8 mouse cellular contexts compared by ENCODE assay signal in genomic region chr3:95892066-95893052, GRCm38 (mm10). TPM values are rescaled to one million over a fixed set of nuclear protein-coding genes. Genes with fewer than 3 reads are reported as not detected.
DNase-seq lines count a peak whose midpoint lies in the region; ATAC-seq and TF ChIP-seq lines count a peak whose summit lies in the region.
"Had no signal": no experiment of that assay in that cellular context is flagged by ENCODE, and none has a peak within 500 bp of the region (broad histone marks: within the 10 kb centered on the region; RNA-seq: fewer than 3 reads in every experiment).

No protein-coding gene starts in this region.

- peak overlapping the region; percentile 47; the same call in 1 of the 2 replicates for H3K27ac ChIP-seq in hindbrain, embryonic 11.5 days (ENCODE audit: low read depth, low read length)
- H3K27ac ChIP-seq in lung, embryonic 16.5 days (ENCODE audit: low read length), result peak overlapping the region; percentile 92

- H3ac ChIP-seq in C2C12 (ENCODE audit: control insufficient read depth, insufficient read length, low read depth), result peak overlapping the region; percentile 21

- peak overlapping the region; percentile 31; the same call in 1 of the 2 replicates for H3K9ac ChIP-seq in hindbrain, embryonic 11.5 days (ENCODE audit: low read depth, low read length)
- peak overlapping the region; percentile 44 for H3K9ac ChIP-seq in lung, embryonic 16.5 days (ENCODE audit: low read length)

- no peaks in the 10 kb centered on the region for H3K27me3 ChIP-seq in C2C12 (ENCODE audit: control insufficient read depth, insufficient read depth, insufficient read length)
- H3K27me3 ChIP-seq in hindbrain, embryonic 11.5 days (ENCODE audit: control insufficient read depth, insufficient read depth, low read length), result no peaks in the 10 kb centered on the region
- no peaks in the 10 kb centered on the region for H3K27me3 ChIP-seq in lung, embryonic 16.5 days (ENCODE audit: control insufficient read depth, insufficient read depth, low read depth, low read length)

- H3K4me3 ChIP-seq in C2C12 (ENCODE audit: insufficient read depth, poor library complexity, severe bottlenecking), result no peak overlapping the region
- H3K4me3 ChIP-seq in hindbrain, embryonic 11.5 days (ENCODE audit: low read depth, low read length), result no peak overlapping the region
- peak overlapping the region; percentile 44 for H3K4me3 ChIP-seq in lung, embryonic 16.5 days (ENCODE audit: low read length)

- peaks cover 15% of the 10 kb centered on the region for H3K79me3 ChIP-seq in C2C12 (ENCODE audit: low read depth)

- H3K79me2 ChIP-seq in C2C12 (ENCODE audit: control insufficient read depth, insufficient read depth), result peaks cover 22% of the 10 kb centered on the region

- no peaks in the 10 kb centered on the region for H3K9me3 ChIP-seq in hindbrain, embryonic 11.5 days (ENCODE audit: control insufficient read depth, low read length)
- H3K9me3 ChIP-seq in lung, embryonic 16.5 days (ENCODE audit: control insufficient read depth, low read length), result no peaks in the 10 kb centered on the region

- DNase-seq in 416B (ENCODE audit: low read depth), result peak; percentile 31
- DNase-seq in hindbrain, embryonic 11.5 days (ENCODE audit: low spot score), result no peak
- no peak for DNase-seq in ovary, postnatal 10 days (ENCODE audit: low spot score)
- DNase-seq in adrenal gland, postnatal 4 days (ENCODE audit: low spot score in 2 of 2), result no peak
- DNase-seq in kidney, postnatal 25 days, result no peak

- no peak overlapping the region for H3K4me2 ChIP-seq in hindbrain, embryonic 11.5 days (replicated peaks; ENCODE audit: low read depth, low read length)
- H3K4me2 ChIP-seq in lung, embryonic 16.5 days (ENCODE audit: low read depth, low read length), result peak overlapping the region; percentile 60

- no peaks in the 10 kb centered on the region for H3K4me1 ChIP-seq in hindbrain, embryonic 11.5 days (replicated peaks; ENCODE audit: control insufficient read depth, insufficient read depth, low read length)
- H3K4me1 ChIP-seq in lung, embryonic 16.5 days (replicated peaks; ENCODE audit: control insufficient read depth, insufficient read depth, low read length), result peaks cover 22% of the 10 kb centered on the region

- WGBS in hindbrain, embryonic 11.5 days, result 39% methylated on average over 11 of the region's 11 CpGs
- 27% methylated on average over 11 of the region's 11 CpGs for WGBS in lung, embryonic 16.5 days

- TF ChIP-seq CTCF in C2C12 (IDR thresholded peaks at IDR 0.05; ENCODE audit: control insufficient read depth, insufficient read depth, insufficient read length), result no peak

- H3K36me3 ChIP-seq in C2C12 (ENCODE audit: control insufficient read depth, insufficient read depth), result no peaks in the 10 kb centered on the region
- no peaks in the 10 kb centered on the region for H3K36me3 ChIP-seq in hindbrain, embryonic 11.5 days (ENCODE audit: control insufficient read depth, insufficient read depth, low read length)
- H3K36me3 ChIP-seq in lung, embryonic 16.5 days (ENCODE audit: control insufficient read depth, insufficient read depth, low read length), result 0 out of 2 replicates have a peak, but pooled peaks cover 2% of the 10 kb centered on the region

- ATAC-seq in hindbrain, embryonic 11.5 days (ENCODE audit: low FRiP score), result no peak
- ATAC-seq in lung, embryonic 16.5 days (ENCODE audit: low read depth), result no peak

TF ChIP-seq in C2C12, 6 proteins besides CTCF, POLR2A, EP300 and RAD21:
- TF ChIP-seq MYOD1 (IDR thresholded peaks at IDR 0.05; ENCODE audit: control insufficient read depth, insufficient read length, low read depth) (no peak), MAX (IDR thresholded peaks at IDR 0.05) (no peak), FOSL1 (IDR thresholded peaks at IDR 0.05; ENCODE audit: insufficient read depth, low read length, poor library complexity, severe bottlenecking) (no peak), USF1 (IDR thresholded peaks at IDR 0.05; ENCODE audit: low read depth) (no peak), MYOG (IDR thresholded peaks at IDR 0.05; ENCODE audit: control insufficient read depth, extremely low read depth, insufficient read length) (no peak), CEBPB (IDR thresholded peaks at IDR 0.05; ENCODE audit: low read depth) (no peak)
TF ChIP-seq in C2C12: peak in this region for 0.

RNA-seq across cellular contexts. Expression of gene BC028528, which starts 0.6 kb away (rescaled TPM):
- polyA plus RNA-seq in C2C12 (2012; fragmentation: generic; extraction: Trizol), result 8.7 TPM
- polyA plus RNA-seq in hindbrain, embryonic 11.5 days (2014; fragmentation: Nextera tagmentation; extraction: Ambion mirVana), result 11.0 and 11.2 TPM in 2 replicates
- polyA plus RNA-seq in lung, embryonic 16.5 days (2015; fragmentation: Nextera tagmentation; extraction: Ambion mirVana), result 81.5 and 85.5 TPM in 2 replicates
- total RNA-seq in adrenal gland, postnatal 4 days (2021), result 10 to 100 TPM; 21.3 to 21.5 TPM

RNA-seq across cellular contexts. Expression of gene Aph1a, which starts 1.4 kb away (rescaled TPM):
- polyA plus RNA-seq in C2C12 (2012; fragmentation: generic; extraction: Trizol), result 79.0 TPM
- polyA plus RNA-seq in hindbrain, embryonic 11.5 days (2014; fragmentation: Nextera tagmentation; extraction: Ambion mirVana), result 28.5 and 34.0 TPM in 2 replicates
- polyA plus RNA-seq in lung, embryonic 16.5 days (2015; fragmentation: Nextera tagmentation; extraction: Ambion mirVana), result 39.1 and 39.4 TPM in 2 replicates
- total RNA-seq in adrenal gland, postnatal 4 days (2021), result 100 to 1,000 TPM; 156 to 163 TPM

RNA-seq across cellular contexts. Expression of gene Ciart, which starts 10.3 kb away (rescaled TPM):
- 4.4 TPM for polyA plus RNA-seq in C2C12 (2012; fragmentation: generic; extraction: Trizol)
- 4.7 and 6.5 TPM in 2 replicates for polyA plus RNA-seq in hindbrain, embryonic 11.5 days (2014; fragmentation: Nextera tagmentation; extraction: Ambion mirVana)
- 5.1 and 5.6 TPM in 2 replicates for polyA plus RNA-seq in lung, embryonic 16.5 days (2015; fragmentation: Nextera tagmentation; extraction: Ambion mirVana)
- 1 to 10 TPM; 1.7 to 2.2 TPM for total RNA-seq in adrenal gland, postnatal 4 days (2021)

RNA-seq across cellular contexts. Expression of gene Car14, which starts 12.1 kb away (rescaled TPM):
- not detected for polyA plus RNA-seq in C2C12 (2012; fragmentation: generic; extraction: Trizol)
- polyA plus RNA-seq in hindbrain, embryonic 11.5 days (2014; fragmentation: Nextera tagmentation; extraction: Ambion mirVana), result 26.5 and 27.8 TPM in 2 replicates
- polyA plus RNA-seq in lung, embryonic 16.5 days (2015; fragmentation: Nextera tagmentation; extraction: Ambion mirVana), result 9.2 and 13.0 TPM in 2 replicates
- 1 to 10 TPM; 2.3 to 2.5 TPM for total RNA-seq in adrenal gland, postnatal 4 days (2021)
- total RNA-seq: common myeloid progenitor, adult 5-6 weeks had no signal

RNA-seq across cellular contexts. Expression of gene Mrps21, which starts 21.0 kb away (rescaled TPM):
- 441 TPM for polyA plus RNA-seq in C2C12 (2012; fragmentation: generic; extraction: Trizol)
- polyA plus RNA-seq in hindbrain, embryonic 11.5 days (2014; fragmentation: Nextera tagmentation; extraction: Ambion mirVana), result 329 and 340 TPM in 2 replicates
- polyA plus RNA-seq in lung, embryonic 16.5 days (2015; fragmentation: Nextera tagmentation; extraction: Ambion mirVana), result 326 and 362 TPM in 2 replicates
- 100 to 1,000 TPM; 178 to 200 TPM for total RNA-seq in adrenal gland, postnatal 4 days (2021)
